Mouse (Mus musculus): ENCODE measurements at regions not wholly inside any gene's neighbourhood (a gene's known extent, or its start where the extent isn't known, plus 50 kb on each side); places are given as distances from the start of the nearest gene placed in this dataset.
"Not testable (repeated sequence)": the region's sequence is repeated elsewhere in the genome, so short reads cannot be mapped to it uniquely, and the experiment has no call there.

GRCm38 (mm10) chr6:68852286-68852685, 1316.7 kb upstream of the Tacstd2 start:
- TF ChIP-seq EP300 (optimal IDR thresholded peaks at IDR 0.05) (no peak), CTCF (IDR thresholded peaks at IDR 0.05; ENCODE audit: low read depth) (no peak)
- Histone ChIP-seq H3K9ac (ENCODE audit: low read length) (no peak overlapping the region), H3K27me3 (ENCODE audit: control insufficient read depth, insufficient read depth, low read length) (no peaks in the 10 kb centered on the region), H3K36me3 (ENCODE audit: control insufficient read depth, insufficient read depth, low read length) (no peaks in the 10 kb centered on the region), H3K4me2 (replicated peaks; ENCODE audit: low read depth) (no peak overlapping the region), H3K27ac (replicated peaks) (no peak overlapping the region), H3K9me3 (ENCODE audit: control insufficient read depth, low read length) (no peaks in the 10 kb centered on the region), H3K4me1 (replicated peaks; ENCODE audit: control insufficient read depth, insufficient read depth) (no peaks in the 10 kb centered on the region), H3K4me3 (ENCODE audit: low read depth, low read length) (no peak overlapping the region)
- DNase-seq (ENCODE audit: low spot score) = no peak
- no peak for ATAC-seq (ENCODE audit: low FRiP score, low TSS enrichment)
- WGBS = 87% methylated on average over 2 of the region's 2 CpGs

GRCm38 (mm10) chr6:68835186-68835585, 1299.6 kb upstream of the Tacstd2 start:
- Histone ChIP-seq H3K36me3 (ENCODE audit: control insufficient read depth, insufficient read depth, low read length) (no peaks in the 10 kb centered on the region), H3K9me3 (ENCODE audit: control insufficient read depth, low read length) (no peaks in the 10 kb centered on the region), H3K4me1 (replicated peaks; ENCODE audit: control insufficient read depth, insufficient read depth) (no peaks in the 10 kb centered on the region), H3K4me2 (replicated peaks; ENCODE audit: low read depth) (no peak overlapping the region), H3K27me3 (ENCODE audit: control insufficient read depth, insufficient read depth, low read length) (no peaks in the 10 kb centered on the region), H3K4me3 (ENCODE audit: low read depth, low read length) (no peak overlapping the region), H3K27ac (replicated peaks) (no peak overlapping the region), H3K9ac (ENCODE audit: low read length) (no peak overlapping the region)
- ATAC-seq (ENCODE audit: low FRiP score, low TSS enrichment) (no peak), DNase-seq (ENCODE audit: low spot score) (no peak)
- WGBS = 60% methylated on average over 1 of the region's 1 CpGs
- TF ChIP-seq EP300 (optimal IDR thresholded peaks at IDR 0.05) (no peak), CTCF (IDR thresholded peaks at IDR 0.05; ENCODE audit: low read depth) (no peak)

GRCm38 (mm10) chr6:68834633-68835032, 1299.0 kb upstream of the Tacstd2 start:
- Histone ChIP-seq H3K4me1 (replicated peaks; ENCODE audit: control insufficient read depth, insufficient read depth) (no peaks in the 10 kb centered on the region), H3K27me3 (ENCODE audit: control insufficient read depth, insufficient read depth, low read length) (no peaks in the 10 kb centered on the region), H3K9me3 (ENCODE audit: control insufficient read depth, low read length) (no peaks in the 10 kb centered on the region), H3K36me3 (ENCODE audit: control insufficient read depth, insufficient read depth, low read length) (no peaks in the 10 kb centered on the region), H3K4me2 (replicated peaks; ENCODE audit: low read depth) (no peak overlapping the region), H3K4me3 (ENCODE audit: low read depth, low read length) (no peak overlapping the region), H3K27ac (replicated peaks) (no peak overlapping the region), H3K9ac (ENCODE audit: low read length) (no peak overlapping the region)
- ATAC-seq (ENCODE audit: low FRiP score, low TSS enrichment) (no peak), DNase-seq (ENCODE audit: low spot score) (no peak)
- TF ChIP-seq CTCF (IDR thresholded peaks at IDR 0.05; ENCODE audit: low read depth) (no peak), EP300 (optimal IDR thresholded peaks at IDR 0.05) (no peak)
- 74% methylated on average over 4 of the region's 4 CpGs for WGBS

GRCm38 (mm10) chr6:68828460-68828859, 1292.9 kb upstream of the Tacstd2 start:
- not testable (repeated sequence) for H3K36me3 ChIP-seq (ENCODE audit: control insufficient read depth, insufficient read depth, low read length); H3K4me3 ChIP-seq (ENCODE audit: low read depth, low read length); H3K4me2 ChIP-seq (replicated peaks; ENCODE audit: low read depth); H3K27ac ChIP-seq (replicated peaks); ATAC-seq (ENCODE audit: low FRiP score, low TSS enrichment); H3K9ac ChIP-seq (ENCODE audit: low read length); H3K27me3 ChIP-seq (ENCODE audit: control insufficient read depth, insufficient read depth, low read length); H3K9me3 ChIP-seq (ENCODE audit: control insufficient read depth, low read length); DNase-seq (ENCODE audit: low spot score); H3K4me1 ChIP-seq (replicated peaks; ENCODE audit: control insufficient read depth, insufficient read depth)
- 89% methylated on average over 1 of the region's 1 CpGs for WGBS

GRCm38 (mm10) chr6:68813346-68813745, 1277.8 kb upstream of the Tacstd2 start:
- H3K36me3 ChIP-seq (ENCODE audit: control insufficient read depth, insufficient read depth, low read length) = no peaks in the 10 kb centered on the region
- TF ChIP-seq EP300 (optimal IDR thresholded peaks at IDR 0.05) (no peak), CTCF (IDR thresholded peaks at IDR 0.05; ENCODE audit: low read depth) (no peak)
- WGBS = 77% methylated on average over 3 of the region's 3 CpGs
- DNase-seq (ENCODE audit: low spot score) (no peak), ATAC-seq (ENCODE audit: low FRiP score, low TSS enrichment) (no peak)
- no peaks in the 10 kb centered on the region for H3K4me1 ChIP-seq (replicated peaks; ENCODE audit: control insufficient read depth, insufficient read depth)
- no peak overlapping the region for H3K4me2 ChIP-seq (replicated peaks; ENCODE audit: low read depth)
- no peak overlapping the region for H3K9ac ChIP-seq (ENCODE audit: low read length)
- H3K27ac ChIP-seq (replicated peaks) = no peak overlapping the region
- H3K27me3 ChIP-seq (ENCODE audit: control insufficient read depth, insufficient read depth, low read length) = no peaks in the 10 kb centered on the region
- H3K4me3 ChIP-seq (ENCODE audit: low read depth, low read length) = no peak overlapping the region
- no peaks in the 10 kb centered on the region for H3K9me3 ChIP-seq (ENCODE audit: control insufficient read depth, low read length)

GRCm38 (mm10) chr6:68799205-68799604, 1263.6 kb upstream of the Tacstd2 start:
- not testable (repeated sequence) for DNase-seq (ENCODE audit: low spot score); H3K9me3 ChIP-seq (ENCODE audit: control insufficient read depth, low read length); H3K4me2 ChIP-seq (replicated peaks; ENCODE audit: low read depth); H3K27ac ChIP-seq (replicated peaks); H3K4me1 ChIP-seq (replicated peaks; ENCODE audit: control insufficient read depth, insufficient read depth); H3K27me3 ChIP-seq (ENCODE audit: control insufficient read depth, insufficient read depth, low read length); ATAC-seq (ENCODE audit: low FRiP score, low TSS enrichment); H3K9ac ChIP-seq (ENCODE audit: low read length); H3K36me3 ChIP-seq (ENCODE audit: control insufficient read depth, insufficient read depth, low read length); H3K4me3 ChIP-seq (ENCODE audit: low read depth, low read length)
- 91% methylated on average over 16 of the region's 19 CpGs for WGBS

Measured in stomach, postnatal 0 days (tissue).